Mouse (Mus musculus): ENCODE measurements around the gene Loxl1.

DNA sequence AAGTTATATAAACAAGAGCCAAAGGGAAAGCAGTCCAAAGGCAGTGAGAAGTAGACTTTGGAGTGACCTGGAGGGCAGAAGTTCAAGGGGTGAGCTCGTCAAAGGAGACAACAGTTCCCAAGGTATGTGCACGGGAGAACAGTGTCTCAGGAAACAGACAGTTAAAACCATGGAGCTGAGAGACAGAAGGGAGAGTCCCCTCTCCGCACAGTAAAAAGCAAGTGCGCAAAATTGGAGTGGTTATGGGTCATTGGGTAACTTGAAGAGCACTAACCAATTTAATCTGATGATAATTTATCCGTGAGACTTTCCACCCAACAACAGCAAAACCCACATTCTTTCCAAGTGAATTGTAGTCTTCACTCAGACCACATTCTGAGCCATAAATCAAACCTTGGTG, 36.6 kb downstream of the Loxl1 start:
- TF ChIP-seq POLR2A (IDR thresholded peaks at IDR 0.05; ENCODE audit: insufficient read depth, low read depth, low read length), result no peak
- TF ChIP-seq CTCF (IDR thresholded peaks at IDR 0.05; ENCODE audit: insufficient read depth, low read depth, low read length), result no peak
